Mouse (Mus musculus) myocyte (in vitro differentiated cells): ENCODE results near the gene Edil3.

Experiments
- MYOG ChIP-seq, 3 experiments: IDR thresholded peaks; one replicate each; pipeline ENCODE4 v1.6.1; 2011; ENCODE audit warnings: control low read depth in 2 of 3, low read depth in 2 of 3, mild to moderate bottlenecking in 2 of 3; ENCODE audit not compliant: insufficient read length in 2 of 3, control insufficient read depth in 1 of 3, insufficient read depth in 1 of 3
- POLR2A ChIP-seq: IDR thresholded peaks from one replicate; pipeline ENCODE4 v1.6.1; 2011; ENCODE audit warnings: low read depth, mild to moderate bottlenecking, control low read depth, moderate library complexity; ENCODE audit not compliant: insufficient read length
- SRF ChIP-seq: IDR thresholded peaks from one replicate; pipeline ENCODE4 v1.6.1; 2011; ENCODE audit warnings: low read depth; ENCODE audit not compliant: control insufficient read depth, insufficient read length

DNA sequence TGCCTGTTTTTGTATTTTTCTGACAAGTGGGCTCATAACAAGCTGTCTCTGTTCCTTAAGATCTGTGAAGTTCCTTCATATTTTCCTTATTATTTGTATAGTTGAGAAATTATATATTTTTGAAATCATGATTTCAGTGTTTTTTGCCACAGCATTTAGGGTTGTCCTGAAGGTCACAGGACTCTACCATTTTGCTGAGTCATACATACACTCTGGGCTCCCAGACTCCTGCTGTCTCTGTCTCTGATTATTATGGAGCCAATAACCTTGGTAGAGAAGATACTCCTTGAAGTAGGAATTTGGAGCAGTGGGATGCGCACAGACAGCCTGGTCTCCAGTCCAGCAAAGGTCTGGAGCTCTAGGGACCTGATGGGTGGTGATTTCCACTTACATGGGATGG is 416.8 kb downstream of the Edil3 start:
- TF ChIP-seq SRF (no peak), MYOG (IDR thresholded peaks at IDR 0.05; ENCODE audit: control insufficient read depth in 1 of 3, insufficient read depth in 1 of 3, insufficient read length in 2 of 3, low read depth in 2 of 3) (no peak), POLR2A (no peak)
